Mouse (Mus musculus): Measurements from ENCODE around the gene Cdkn1b. TPM values are rescaled to one million over a fixed set of nuclear protein-coding genes. Genes with fewer than 3 reads are reported as not detected.

The Cdkn1b gene
- polyA plus RNA-seq (2014; fragmentation: Nextera tagmentation; extraction: Ambion mirVana), result 13.7 and 16.1 TPM in 2 replicates

DNA sequence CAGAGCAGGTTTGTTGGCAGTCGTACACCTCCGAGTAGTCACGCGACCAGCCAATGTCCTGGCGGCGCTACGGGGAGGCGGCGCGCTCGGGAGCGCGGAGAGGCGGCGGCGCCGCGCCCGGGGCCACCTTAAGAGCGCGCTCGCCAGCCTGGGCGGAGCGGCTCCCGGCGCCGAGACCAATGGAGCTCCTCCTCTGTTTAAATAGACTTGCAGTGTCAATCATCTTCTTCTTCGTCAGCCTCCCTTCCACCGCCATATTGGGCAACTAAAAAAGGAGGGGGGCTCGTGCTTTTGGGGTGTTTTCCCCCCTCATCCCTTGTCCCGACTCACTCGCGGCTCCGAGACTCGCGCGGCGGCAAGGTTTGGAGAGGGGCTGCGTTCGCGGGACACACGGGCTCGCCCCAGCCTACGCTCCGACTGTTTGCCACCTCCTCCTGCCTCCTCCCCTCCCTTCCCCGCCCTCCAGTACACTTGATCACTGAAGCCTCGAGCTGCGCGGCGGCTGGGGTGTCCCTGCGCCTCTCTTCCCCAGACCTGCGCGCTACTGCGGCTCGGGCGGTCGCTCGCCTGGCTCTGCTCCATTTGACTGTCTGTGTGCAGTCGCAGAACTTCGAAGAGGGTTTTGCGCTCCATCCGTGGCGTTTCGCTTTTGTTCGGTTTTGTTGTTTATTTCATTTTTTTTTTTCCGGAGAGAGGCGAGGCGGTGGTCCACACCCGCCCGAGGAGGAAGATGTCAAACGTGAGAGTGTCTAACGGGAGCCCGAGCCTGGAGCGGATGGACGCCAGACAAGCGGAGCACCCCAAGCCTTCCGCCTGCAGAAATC lies at the start of gene Cdkn1b:
Cdkn1b (plus strand) TSS at position 212 of the 824 bp plus-strand sequence.
- H3K27ac ChIP-seq (replicated peaks; ENCODE audit: low read depth, low read length), result peak within 1 kb of the TSS; percentile 70
- peaks cover 9% of the 10 kb centered on the region for H3K4me1 ChIP-seq (ENCODE audit: control insufficient read depth, insufficient read depth, low read length)
- peak within 1 kb of the TSS; percentile 66 for H3K9ac ChIP-seq (ENCODE audit: low read length)
- H3K4me2 ChIP-seq (ENCODE audit: low read depth, severe bottlenecking), result peak within 1 kb of the TSS; percentile 78
- ATAC-seq (ENCODE audit: insufficient number of reproducible peaks, low FRiP score, low TSS enrichment, low read depth) (peak; percentile 92), DNase-seq (ENCODE audit: low spot score) (peak; percentile 87)
- H3K27me3 ChIP-seq (ENCODE audit: control insufficient read depth, insufficient read depth, low read length), result no peaks in the 10 kb centered on the region
- no peaks in the 10 kb centered on the region for H3K36me3 ChIP-seq (ENCODE audit: control insufficient read depth, insufficient read depth, low read length)
- under 1% methylated on average over 76 of the region's 77 CpGs for WGBS
- H3K9me3 ChIP-seq (ENCODE audit: control insufficient read depth, low read length), result no peaks in the 10 kb centered on the region
- H3K4me3 ChIP-seq (ENCODE audit: low read depth, low read length), result peak within 1 kb of the TSS; percentile 91

DNA sequence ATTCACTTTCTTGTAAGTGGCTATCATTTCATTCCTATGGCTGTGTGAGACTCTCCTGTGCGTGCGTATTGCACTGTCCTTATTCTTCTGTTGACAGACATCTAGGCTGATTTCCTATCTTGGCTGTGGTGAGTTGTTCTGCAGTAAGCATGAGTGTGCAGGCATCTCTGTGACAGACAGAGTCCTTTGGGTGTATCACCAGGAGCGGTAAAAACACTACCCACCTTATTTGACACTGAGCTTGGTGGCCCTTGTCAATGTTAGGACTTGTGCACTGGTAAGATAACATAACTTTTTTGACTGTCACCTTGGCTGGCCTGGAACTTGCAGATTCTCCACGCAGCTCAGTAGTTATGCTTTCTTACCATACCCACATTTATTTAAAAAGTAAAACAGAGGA lies 49.3 kb upstream of the Cdkn1b start:
- Histone ChIP-seq H3K4me1 (ENCODE audit: control insufficient read depth, insufficient read depth, low read length) (no peaks in the 10 kb centered on the region), H3K27me3 (ENCODE audit: control insufficient read depth, insufficient read depth, low read length) (no peaks in the 10 kb centered on the region), H3K36me3 (ENCODE audit: control insufficient read depth, insufficient read depth, low read length) (no peaks in the 10 kb centered on the region), H3K4me2 (ENCODE audit: low read depth, severe bottlenecking) (no peak overlapping the region), H3K4me3 (ENCODE audit: low read depth, low read length) (no peak overlapping the region), H3K9me3 (ENCODE audit: control insufficient read depth, low read length) (no peaks in the 10 kb centered on the region), H3K9ac (ENCODE audit: low read length) (no peak overlapping the region), H3K27ac (replicated peaks; ENCODE audit: low read depth, low read length) (no peak overlapping the region)
- no peak for ATAC-seq (ENCODE audit: insufficient number of reproducible peaks, low FRiP score, low TSS enrichment, low read depth)
- WGBS, result 87% methylated on average over 4 of the region's 4 CpGs
- no peak for DNase-seq (ENCODE audit: low spot score)

DNA sequence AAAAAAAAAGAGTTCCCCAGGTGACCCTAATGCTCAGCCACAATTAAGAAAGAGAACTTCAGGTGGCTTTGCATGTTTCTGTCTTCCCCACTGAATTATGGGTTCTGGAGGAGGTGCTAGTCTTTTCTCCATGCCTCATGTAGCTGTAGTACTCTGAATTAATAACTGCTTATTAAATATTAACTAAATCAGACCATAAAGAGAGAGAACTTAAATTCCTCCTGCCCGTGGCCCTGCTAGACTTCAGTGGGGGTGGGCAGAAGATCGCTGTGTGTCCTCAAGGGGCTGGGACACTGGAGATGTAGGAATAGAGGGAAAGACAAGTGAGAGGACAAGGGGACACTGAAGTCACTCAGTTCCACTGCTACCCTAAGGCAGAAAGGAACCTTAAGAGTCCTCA lies 48.0 kb upstream of the Cdkn1b start:
- Histone ChIP-seq H3K36me3 (ENCODE audit: control insufficient read depth, insufficient read depth, low read length) (no peaks in the 10 kb centered on the region), H3K27ac (replicated peaks; ENCODE audit: low read depth, low read length) (no peak overlapping the region), H3K27me3 (ENCODE audit: control insufficient read depth, insufficient read depth, low read length) (no peaks in the 10 kb centered on the region), H3K9ac (ENCODE audit: low read length) (no peak overlapping the region), H3K4me3 (ENCODE audit: low read depth, low read length) (no peak overlapping the region), H3K4me2 (ENCODE audit: low read depth, severe bottlenecking) (no peak overlapping the region), H3K4me1 (ENCODE audit: control insufficient read depth, insufficient read depth, low read length) (no peaks in the 10 kb centered on the region), H3K9me3 (ENCODE audit: control insufficient read depth, low read length) (no peaks in the 10 kb centered on the region)
- 86% methylated on average over 2 of the region's 2 CpGs for WGBS
- ATAC-seq (ENCODE audit: insufficient number of reproducible peaks, low FRiP score, low TSS enrichment, low read depth), result no peak
- no peak for DNase-seq (ENCODE audit: low spot score)

DNA sequence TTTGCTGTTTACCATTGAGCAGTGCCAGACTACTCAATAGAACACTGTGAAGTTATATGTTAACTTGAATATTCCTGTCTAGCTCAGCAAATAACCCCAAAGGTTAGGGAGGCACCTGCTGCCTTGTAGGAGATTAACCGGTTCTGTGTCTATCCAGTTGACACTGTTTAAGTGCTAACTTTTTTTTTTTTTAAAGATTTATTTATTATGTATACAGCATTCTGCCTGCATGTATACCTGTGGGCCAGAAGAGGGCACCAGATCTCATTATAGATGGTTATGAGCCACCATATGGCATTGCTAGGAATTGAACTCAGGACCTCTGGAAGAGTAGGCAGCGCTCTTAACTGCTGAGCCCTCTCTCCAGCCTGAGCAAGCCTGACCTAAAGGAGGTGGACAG lies 47.2 kb upstream of the Cdkn1b start:
- no peaks in the 10 kb centered on the region for H3K27me3 ChIP-seq (ENCODE audit: control insufficient read depth, insufficient read depth, low read length)
- WGBS, result 91% methylated on average over 2 of the region's 2 CpGs
- H3K4me3 ChIP-seq (ENCODE audit: low read depth, low read length), result no peak overlapping the region
- H3K4me1 ChIP-seq (ENCODE audit: control insufficient read depth, insufficient read depth, low read length), result no peaks in the 10 kb centered on the region
- no peaks in the 10 kb centered on the region for H3K36me3 ChIP-seq (ENCODE audit: control insufficient read depth, insufficient read depth, low read length)
- H3K9me3 ChIP-seq (ENCODE audit: control insufficient read depth, low read length), result no peaks in the 10 kb centered on the region
- DNase-seq (ENCODE audit: low spot score), result no peak
- no peak overlapping the region for H3K4me2 ChIP-seq (ENCODE audit: low read depth, severe bottlenecking)
- H3K9ac ChIP-seq (ENCODE audit: low read length), result no peak overlapping the region
- ATAC-seq (ENCODE audit: insufficient number of reproducible peaks, low FRiP score, low TSS enrichment, low read depth), result no peak
- H3K27ac ChIP-seq (replicated peaks; ENCODE audit: low read depth, low read length), result no peak overlapping the region

DNA sequence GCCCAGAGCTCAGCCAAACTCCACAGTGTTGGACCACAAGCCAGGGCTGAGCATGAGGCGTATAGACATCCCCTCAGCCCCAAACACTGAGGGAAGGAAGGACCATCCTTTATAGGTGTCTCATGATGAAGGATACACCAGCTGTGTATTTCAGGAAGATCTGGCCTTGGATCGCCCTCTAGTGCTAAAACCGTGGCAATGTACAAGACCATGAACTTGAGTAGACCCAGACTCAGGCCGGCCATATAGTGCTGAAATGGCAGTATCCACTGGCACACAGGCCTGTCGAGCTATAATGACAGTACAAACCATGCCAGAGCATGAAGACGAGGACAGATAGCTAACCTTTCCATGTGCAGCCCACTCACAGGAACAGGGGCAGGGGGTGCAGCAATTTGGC lies 43.4 kb upstream of the Cdkn1b start:
- ATAC-seq (ENCODE audit: insufficient number of reproducible peaks, low FRiP score, low TSS enrichment, low read depth) (no peak), DNase-seq (ENCODE audit: low spot score) (peak; percentile 29)
- Histone ChIP-seq H3K4me2 (ENCODE audit: low read depth, severe bottlenecking) (no peak overlapping the region), H3K4me1 (ENCODE audit: control insufficient read depth, insufficient read depth, low read length) (no peaks in the 10 kb centered on the region), H3K4me3 (ENCODE audit: low read depth, low read length) (no peak overlapping the region), H3K9me3 (ENCODE audit: control insufficient read depth, low read length) (no peaks in the 10 kb centered on the region), H3K36me3 (ENCODE audit: control insufficient read depth, insufficient read depth, low read length) (no peaks in the 10 kb centered on the region), H3K9ac (ENCODE audit: low read length) (no peak overlapping the region), H3K27ac (replicated peaks; ENCODE audit: low read depth, low read length) (no peak overlapping the region), H3K27me3 (ENCODE audit: control insufficient read depth, insufficient read depth, low read length) (no peaks in the 10 kb centered on the region)
- 85% methylated on average over 6 of the region's 6 CpGs for WGBS

DNA sequence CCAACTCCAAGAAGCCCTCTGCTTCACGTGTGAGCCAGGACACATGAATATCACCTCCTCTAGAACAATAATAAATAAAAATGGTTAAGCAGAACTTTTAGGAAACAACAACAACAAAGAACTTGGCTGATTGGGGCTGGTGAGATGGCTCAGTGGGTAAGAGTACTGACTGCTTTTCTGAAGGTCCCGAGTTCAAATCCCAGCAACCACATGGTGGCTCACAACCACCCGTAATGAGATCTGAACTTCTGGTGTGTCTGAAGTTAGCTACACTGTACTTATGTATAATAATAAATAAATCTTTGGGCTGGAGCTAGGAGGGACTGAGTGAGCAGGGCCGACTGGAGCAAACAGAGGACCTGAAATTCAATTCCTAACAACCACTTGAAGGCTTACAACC lies 42.9 kb upstream of the Cdkn1b start:
- Histone ChIP-seq H3K27ac (replicated peaks; ENCODE audit: low read depth, low read length) (no peak overlapping the region), H3K4me1 (ENCODE audit: control insufficient read depth, insufficient read depth, low read length) (no peaks in the 10 kb centered on the region), H3K36me3 (ENCODE audit: control insufficient read depth, insufficient read depth, low read length) (no peaks in the 10 kb centered on the region), H3K27me3 (ENCODE audit: control insufficient read depth, insufficient read depth, low read length) (no peaks in the 10 kb centered on the region), H3K9ac (ENCODE audit: low read length) (no peak overlapping the region), H3K9me3 (ENCODE audit: control insufficient read depth, low read length) (no peaks in the 10 kb centered on the region), H3K4me2 (ENCODE audit: low read depth, severe bottlenecking) (no peak overlapping the region), H3K4me3 (ENCODE audit: low read depth, low read length) (no peak overlapping the region)
- ATAC-seq (ENCODE audit: insufficient number of reproducible peaks, low FRiP score, low TSS enrichment, low read depth), result no peak
- DNase-seq (ENCODE audit: low spot score), result no peak
- 92% methylated on average over 4 of the region's 4 CpGs for WGBS

- 84% methylated on average over 1 of the region's 1 CpGs for WGBS
- DNase-seq (ENCODE audit: low spot score) (no peak), ATAC-seq (ENCODE audit: insufficient number of reproducible peaks, low FRiP score, low TSS enrichment, low read depth) (no peak)
- H3K4me1 ChIP-seq (ENCODE audit: control insufficient read depth, insufficient read depth, low read length), result no peaks in the 10 kb centered on the region
- no peaks in the 10 kb centered on the region for H3K36me3 ChIP-seq (ENCODE audit: control insufficient read depth, insufficient read depth, low read length)
- H3K4me2 ChIP-seq (ENCODE audit: low read depth, severe bottlenecking), result no peak overlapping the region
- no peak overlapping the region for H3K27ac ChIP-seq (replicated peaks; ENCODE audit: low read depth, low read length)
- no peaks in the 10 kb centered on the region for H3K27me3 ChIP-seq (ENCODE audit: control insufficient read depth, insufficient read depth, low read length)
- H3K9ac ChIP-seq (ENCODE audit: low read length), result no peak overlapping the region
- H3K9me3 ChIP-seq (ENCODE audit: control insufficient read depth, low read length), result no peaks in the 10 kb centered on the region
- no peak overlapping the region for H3K4me3 ChIP-seq (ENCODE audit: low read depth, low read length)
These were observed 42.3 kb upstream of the Cdkn1b start for GRCm38 (mm10) chr6:134877892-134878291.

DNA sequence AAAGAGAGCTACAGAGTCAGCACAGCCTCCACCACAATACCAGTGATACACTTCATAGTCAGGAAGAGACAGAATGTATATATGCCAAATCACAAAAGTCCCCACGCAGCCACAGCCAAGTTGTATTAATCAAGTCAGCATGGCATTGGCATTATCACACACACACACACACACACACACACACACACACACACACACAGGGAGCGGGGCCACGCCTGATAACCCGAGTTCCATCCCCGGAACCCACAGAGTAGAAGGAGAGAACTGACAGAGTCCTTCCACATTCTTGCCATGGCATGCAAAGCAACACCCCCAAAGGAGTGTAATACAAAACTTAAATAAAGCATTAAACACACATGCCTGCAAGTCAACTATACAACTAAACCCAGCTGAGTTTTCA lies 40.6 kb upstream of the Cdkn1b start:
- whole genome bisulfite sequencing, result 87% methylated on average over 5 of the region's 5 CpGs
- no peaks in the 10 kb centered on the region for H3K36me3 ChIP-seq (ENCODE audit: control insufficient read depth, insufficient read depth, low read length)
- DNase-seq (ENCODE audit: low spot score), result no peak

GRCm38 (mm10) chr6:134880046-134880445 lies 40.2 kb upstream of the Cdkn1b start:
- H3K4me2 ChIP-seq (ENCODE audit: low read depth, severe bottlenecking), result no peak overlapping the region

More for the DNA sequence above, 40.6 kb upstream of the Cdkn1b start:
- no peaks in the 10 kb centered on the region for H3K27me3 ChIP-seq (ENCODE audit: control insufficient read depth, insufficient read depth, low read length)
- H3K4me3 ChIP-seq (ENCODE audit: low read depth, low read length), result no peak overlapping the region
- H3K4me1 ChIP-seq (ENCODE audit: control insufficient read depth, insufficient read depth, low read length), result no peaks in the 10 kb centered on the region
- no peak overlapping the region for H3K4me2 ChIP-seq (ENCODE audit: low read depth, severe bottlenecking)
- H3K9ac ChIP-seq (ENCODE audit: low read length), result no peak overlapping the region
- ATAC-seq (ENCODE audit: insufficient number of reproducible peaks, low FRiP score, low TSS enrichment, low read depth), result no peak
- H3K9me3 ChIP-seq (ENCODE audit: control insufficient read depth, low read length), result no peaks in the 10 kb centered on the region
- no peak overlapping the region for H3K27ac ChIP-seq (replicated peaks; ENCODE audit: low read depth, low read length)

More at GRCm38 (mm10) chr6:134880046-134880445, 40.2 kb upstream of the Cdkn1b start:
- Histone ChIP-seq H3K27me3 (ENCODE audit: control insufficient read depth, insufficient read depth, low read length) (no peaks in the 10 kb centered on the region), H3K36me3 (ENCODE audit: control insufficient read depth, insufficient read depth, low read length) (no peaks in the 10 kb centered on the region), H3K9ac (ENCODE audit: low read length) (no peak overlapping the region), H3K4me1 (ENCODE audit: control insufficient read depth, insufficient read depth, low read length) (no peaks in the 10 kb centered on the region), H3K9me3 (ENCODE audit: control insufficient read depth, low read length) (no peaks in the 10 kb centered on the region), H3K27ac (replicated peaks; ENCODE audit: low read depth, low read length) (no peak overlapping the region), H3K4me3 (ENCODE audit: low read depth, low read length) (no peak overlapping the region)
- no peak for ATAC-seq (ENCODE audit: insufficient number of reproducible peaks, low FRiP score, low TSS enrichment, low read depth)
- 71% methylated on average over 2 of the region's 2 CpGs for WGBS
- DNase-seq (ENCODE audit: low spot score), result no peak

Measured in limb, embryonic 11.5 days (tissue).